Mouse (Mus musculus): ENCODE measurements around the gene Sec62. TPM values are rescaled to one million over a fixed set of nuclear protein-coding genes. Genes with fewer than 3 reads are reported as not detected.

Sec62 gene
- total and polyA plus RNA-seq, 3 experiments = 26.2 to 64.5 (median 56.6) TPM

- in situ Hi-C loops (cut with MboI; ENCODE audit: low pct_ligation_motif_present, low pct_unique_long_range_greater_than_20kb, low sequenced_read_pairs) = loop anchor here (25.0 kb wide), 2 partner anchors 111 to 286 kb away; partner anchors contain the start of genes Cldn11 and Phc3
- DNase-seq (ENCODE audit: extremely low read depth) = no peak
- Histone ChIP-seq H3K4me1 (ENCODE audit: control insufficient read depth in 1 of 2, insufficient read depth in 2 of 2) (peaks cover 8 to 18% of the 10 kb centered on the region in 2 experiments), H3K36me3 (replicated peaks in 1 of 2; ENCODE audit: control insufficient read depth in 1 of 2, insufficient read depth in 1 of 2, low read length in 1 of 2) (no peaks in the 10 kb centered on the region), H3K9ac (ENCODE audit: insufficient read depth, low read depth) (no peak overlapping the region), H3K27me3 (replicated peaks) (peaks cover 12% of the 10 kb centered on the region), H3K4me3 (replicated peaks in 1 of 3; ENCODE audit: low read depth in 2 of 3, low read length in 2 of 3, poor library complexity in 1 of 3) (no peak overlapping the region), H3K27ac (ENCODE audit: insufficient read depth, low read depth) (no peak overlapping the region), H3K79me2 (replicated peaks; ENCODE audit: control insufficient read depth, extremely low read depth, insufficient read depth, poor library complexity, severe bottlenecking) (no peaks in the 10 kb centered on the region), H3K4me2 (ENCODE audit: insufficient read depth, low read depth, poor library complexity, severe bottlenecking) (no peak overlapping the region), H3K9me3 (replicated peaks; ENCODE audit: low read length) (no peaks in the 10 kb centered on the region)
- dilution Hi-C loops (cut with MboI; ENCODE audit: extremely low pct_ligation_motif_present, extremely low pct_unique_long_range_greater_than_20kb, low sequenced_read_pairs) = no loop called here
- TF ChIP-seq MAFK (IDR thresholded peaks at IDR 0.05; ENCODE audit: insufficient replicate concordance, low read length) = no peak
- no peak for TF ChIP-seq NRF1 (IDR thresholded peaks at IDR 0.05; ENCODE audit: low read depth, low read length)
- TF ChIP-seq NELFE (IDR thresholded peaks at IDR 0.05; ENCODE audit: low read depth, low read length) = no peak
- TF ChIP-seq MAZ (IDR thresholded peaks at IDR 0.05; ENCODE audit: low read depth, low read length) = no peak
- TF ChIP-seq USF2 (conservative IDR thresholded peaks at IDR 0.05; ENCODE audit: low read depth, low read length) = no peak
- TF ChIP-seq JUND (conservative IDR thresholded peaks at IDR 0.05; ENCODE audit: low read depth, low read length) = no peak
These were observed 58.7 kb downstream of the Sec62 start for GRCm38 (mm10) chr3:30851422-30851821.

- Histone ChIP-seq H3K27ac (ENCODE audit: insufficient read depth, low read depth) (no peak overlapping the region), H3K4me3 (replicated peaks in 1 of 3; ENCODE audit: low read depth in 2 of 3, low read length in 2 of 3, poor library complexity in 1 of 3) (no peak overlapping the region), H3K79me2 (replicated peaks; ENCODE audit: control insufficient read depth, extremely low read depth, insufficient read depth, poor library complexity, severe bottlenecking) (no peaks in the 10 kb centered on the region), H3K4me1 (ENCODE audit: control insufficient read depth in 1 of 2, insufficient read depth in 2 of 2) (peaks cover 8 to 18% of the 10 kb centered on the region in 2 experiments), H3K9me3 (replicated peaks; ENCODE audit: low read length) (no peaks in the 10 kb centered on the region), H3K4me2 (ENCODE audit: insufficient read depth, low read depth, poor library complexity, severe bottlenecking) (no peak overlapping the region), H3K36me3 (replicated peaks in 1 of 2; ENCODE audit: control insufficient read depth in 1 of 2, insufficient read depth in 1 of 2, low read length in 1 of 2) (no peaks in the 10 kb centered on the region), H3K9ac (ENCODE audit: insufficient read depth, low read depth) (no peak overlapping the region), H3K27me3 (replicated peaks) (peaks cover 15% of the 10 kb centered on the region)
- in situ Hi-C loops (cut with MboI; ENCODE audit: low pct_ligation_motif_present, low pct_unique_long_range_greater_than_20kb, low sequenced_read_pairs) (loop anchor here (25.0 kb wide), 2 partner anchors 109 to 284 kb away; partner anchors contain the start of genes Cldn11 and Phc3), dilution Hi-C loops (cut with MboI; ENCODE audit: extremely low pct_ligation_motif_present, extremely low pct_unique_long_range_greater_than_20kb, low sequenced_read_pairs) (no loop called here)
- no peak for TF ChIP-seq TCF12 (IDR thresholded peaks at IDR 0.05; ENCODE audit: low read depth, low read length)
- TF ChIP-seq UBTF (IDR thresholded peaks at IDR 0.05; ENCODE audit: low read depth, low read length) = no peak
- no peak for TF ChIP-seq HCFC1 (IDR thresholded peaks at IDR 0.05; ENCODE audit: low read depth, low read length)
- no peak for TF ChIP-seq POLR2AphosphoS2 (IDR thresholded peaks at IDR 0.05; ENCODE audit: low read depth, low read length)
- no peak for TF ChIP-seq MAFK (IDR thresholded peaks at IDR 0.05; ENCODE audit: insufficient replicate concordance, low read length)
- no peak for TF ChIP-seq NELFE (IDR thresholded peaks at IDR 0.05; ENCODE audit: low read depth, low read length)
- no peak for TF ChIP-seq TBP (conservative IDR thresholded peaks at IDR 0.05; ENCODE audit: low read depth, low read length)
- TF ChIP-seq BHLHE40 (IDR thresholded peaks at IDR 0.05; ENCODE audit: low read depth, low read length) = no peak
- no peak for TF ChIP-seq KAT2A (IDR thresholded peaks at IDR 0.05; ENCODE audit: insufficient replicate concordance, low read length)
- no peak for TF ChIP-seq E2F4 (IDR thresholded peaks at IDR 0.05; ENCODE audit: insufficient replicate concordance, low read depth, low read length)
- no peak for TF ChIP-seq JUND (conservative IDR thresholded peaks at IDR 0.05; ENCODE audit: low read depth, low read length)
- no peak for TF ChIP-seq USF1 (IDR thresholded peaks at IDR 0.05; ENCODE audit: low read depth, low read length)
- no peak for TF ChIP-seq RAD21 (IDR thresholded peaks at IDR 0.05; ENCODE audit: low read depth, low read length)
- no peak for TF ChIP-seq ZMIZ1 (IDR thresholded peaks at IDR 0.05; ENCODE audit: low read depth, low read length)
- TF ChIP-seq SIN3A (IDR thresholded peaks at IDR 0.05; ENCODE audit: low read length) = no peak
- no peak for TF ChIP-seq NRF1 (IDR thresholded peaks at IDR 0.05; ENCODE audit: low read depth, low read length)
- TF ChIP-seq CHD2 (IDR thresholded peaks at IDR 0.05; ENCODE audit: low read length) = no peak
- TF ChIP-seq MEF2A (IDR thresholded peaks at IDR 0.05; ENCODE audit: borderline replicate concordance, low read depth, low read length) = no peak
- no peak for TF ChIP-seq MAZ (IDR thresholded peaks at IDR 0.05; ENCODE audit: low read depth, low read length)
- DNase-seq (ENCODE audit: extremely low read depth) = no peak
These were observed 60.9 kb downstream of the Sec62 start for GRCm38 (mm10) chr3:30853596-30853995.

Data from CH12.LX (cell line).